Mouse (Mus musculus): ENCODE measurements around the gene Tom1. TPM values are rescaled to one million over a fixed set of nuclear protein-coding genes. Genes with fewer than 3 reads are reported as not detected.

The Tom1 gene
- 22.3 and 22.8 TPM in 2 replicates for polyA plus RNA-seq (2012; rRNA removed)

GRCm38 (mm10) chr8:75033511-75034243 is at the start of gene Tom1:
Tom1 (plus strand) TSS chr8:75033705.

DNA sequence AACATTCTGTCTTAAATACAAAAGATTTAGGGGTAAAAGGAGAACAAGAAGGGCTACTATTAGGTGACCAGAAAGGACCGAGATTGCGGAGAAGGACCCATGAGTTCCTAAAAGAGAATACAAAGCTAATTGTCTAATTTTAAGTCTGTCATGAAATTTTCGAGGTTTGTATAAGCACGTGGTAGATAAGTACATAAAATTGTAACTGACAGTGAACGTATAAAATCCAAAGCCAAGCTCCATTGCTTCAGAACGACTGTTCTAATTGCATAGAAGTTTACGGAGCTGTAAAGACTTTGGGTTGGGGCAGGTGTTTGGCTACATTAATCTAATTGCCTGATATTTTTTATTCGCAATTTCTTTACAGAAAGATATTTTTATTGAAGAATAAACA is 40.4 kb upstream of the Tom1 start, which contains the start of gene Hmgxb4:
TSS of gene Hmgxb4 (plus strand) at position 276 of the 394 bp plus-strand sequence.

GRCm38 (mm10) chr8:75093399-75094156 is 60.1 kb downstream of the Tom1 start, which contains the start of gene Hmox1:
Hmox1 (plus strand) TSS chr8:75093621.

DNA sequence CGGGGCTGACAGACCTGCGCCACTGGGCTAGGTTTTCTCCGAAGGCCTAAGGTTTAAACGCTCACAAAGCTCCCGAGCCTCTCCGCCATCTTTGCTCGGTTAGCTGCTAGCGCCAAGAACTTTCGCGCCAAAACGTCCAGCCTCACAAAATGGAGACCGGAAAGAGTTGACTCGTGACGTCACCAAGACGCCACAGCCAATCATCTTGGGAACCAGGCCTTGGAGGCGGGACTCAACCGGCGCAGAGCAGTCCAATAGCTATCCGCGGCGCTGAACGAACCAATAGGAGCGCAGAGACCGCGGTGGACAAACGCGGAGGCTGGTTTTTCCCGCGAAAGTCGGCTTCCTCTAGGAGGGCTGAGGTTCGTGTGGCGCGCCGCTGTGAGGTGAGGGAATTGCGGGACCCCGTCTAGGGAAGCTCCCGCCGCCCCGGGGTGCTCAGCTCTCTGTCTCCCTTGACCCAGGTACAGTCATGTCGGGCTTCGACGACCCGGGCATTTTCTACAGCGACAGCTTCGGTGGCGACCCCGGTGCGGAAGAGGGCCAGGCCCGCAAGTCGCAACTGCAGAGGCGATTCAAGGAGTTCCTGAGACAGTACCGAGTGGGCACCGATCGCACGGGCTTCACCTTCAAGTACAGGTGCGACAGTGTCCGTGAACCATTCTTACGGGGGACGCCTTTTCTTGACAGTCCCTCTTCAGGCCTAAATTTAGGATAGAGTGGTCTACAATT is 75.9 kb downstream of the Tom1 start, which contains the start of gene Mcm5:
TSS of gene Mcm5 (plus strand) at position 334 of the 732 bp plus-strand sequence.

Other genes starting within 250 kb of the Tom1 start
- gene Isx, start 160.5 kb upstream of the Tom1 start, polyA plus RNA-seq (2012; rRNA removed): 0.06 TPM in 1 of 2 replicates, not detected in the other
- gene Hmgxb4, start 40.3 kb upstream of the Tom1 start, polyA plus RNA-seq (2012; rRNA removed): 75.8 and 82.1 TPM in 2 replicates
- 18.3 and 19.1 TPM in 2 replicates for gene Hmox1, start 59.9 kb downstream of the Tom1 start, polyA plus RNA-seq (2012; rRNA removed)
- 178 and 205 TPM in 2 replicates for gene Mcm5, start 75.9 kb downstream of the Tom1 start, polyA plus RNA-seq (2012; rRNA removed)
- gene Rasd2, start 180.2 kb downstream of the Tom1 start, polyA plus RNA-seq (2012; rRNA removed): 0.19 and 0.26 TPM in 2 replicates